Mouse (Mus musculus): ENCODE data around the gene Btnl1.

Gene Btnl1

DNA sequence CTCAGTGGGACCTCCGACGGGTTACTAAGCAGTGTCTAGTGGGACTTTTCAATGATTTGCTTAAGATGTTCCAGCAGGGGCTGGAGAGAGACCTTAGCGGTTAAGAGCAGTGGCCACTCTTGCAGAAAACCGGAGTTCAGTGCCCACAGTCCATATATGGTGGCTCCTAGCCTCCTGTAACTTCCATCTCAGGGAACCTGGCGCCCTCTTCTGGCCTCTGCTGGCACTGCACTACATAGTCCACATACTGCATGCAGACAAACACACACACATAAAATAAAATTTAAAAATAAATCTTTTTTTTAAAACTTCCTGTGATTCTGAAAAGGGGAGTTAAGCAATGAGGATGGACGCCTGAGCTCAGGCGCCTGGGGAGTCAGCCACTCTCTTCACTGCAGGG lies 6.3 kb downstream of the Btnl1 start:
- DNase-seq (ENCODE audit: extremely low spot score, low read depth, low spot score), result no peak

- no peak for DNase-seq (ENCODE audit: extremely low spot score, low read depth, low spot score)
Observed at GRCm38 (mm10) chr17:34384699-34385098, 7.8 kb downstream of the Btnl1 start.

DNA sequence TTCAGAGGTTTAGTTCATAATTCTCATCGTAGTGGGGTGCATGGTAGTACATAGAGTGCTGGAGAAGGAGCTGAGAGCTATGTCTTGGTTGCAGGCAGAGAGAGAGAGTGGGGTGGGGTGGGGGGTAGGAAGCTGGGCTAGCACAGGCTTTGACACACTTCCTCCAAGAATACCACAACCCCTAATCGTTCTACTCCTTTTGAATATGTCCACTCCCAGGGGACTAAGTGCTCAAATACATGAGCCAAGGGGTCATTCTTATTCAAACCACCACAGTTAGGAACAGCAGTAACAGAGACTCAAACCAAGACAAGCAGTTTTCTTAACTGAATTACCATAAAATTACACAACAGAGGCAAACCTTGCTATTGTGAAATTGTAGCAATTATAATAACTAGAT lies 9.7 kb downstream of the Btnl1 start:
- DNase-seq (ENCODE audit: extremely low spot score, low read depth, low spot score), result no peak

- no peak for DNase-seq (ENCODE audit: extremely low spot score, low read depth, low spot score)
Observed at GRCm38 (mm10) chr17:34388513-34388912, 11.6 kb downstream of the Btnl1 start.

DNA sequence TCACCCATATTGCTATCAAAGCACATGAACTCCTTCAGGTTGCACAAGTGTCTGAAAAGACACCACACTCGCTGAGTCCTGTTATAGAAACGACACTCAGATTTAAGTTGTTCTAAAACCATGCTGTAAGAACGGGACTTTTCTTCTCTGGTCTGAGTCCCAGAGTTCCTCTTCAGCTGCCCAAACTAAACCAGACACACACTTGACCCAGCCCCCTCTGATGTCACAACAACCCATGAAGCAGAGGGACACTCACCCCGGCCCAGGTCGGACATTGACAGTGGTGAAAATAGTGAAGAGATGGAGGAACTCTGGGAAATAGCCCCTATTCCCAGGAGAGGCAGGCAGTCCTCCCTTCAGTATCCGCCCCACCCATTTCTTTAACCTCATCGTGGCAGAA lies 14.6 kb downstream of the Btnl1 start:
- no peak for DNase-seq (ENCODE audit: extremely low spot score, low read depth, low spot score)

DNA sequence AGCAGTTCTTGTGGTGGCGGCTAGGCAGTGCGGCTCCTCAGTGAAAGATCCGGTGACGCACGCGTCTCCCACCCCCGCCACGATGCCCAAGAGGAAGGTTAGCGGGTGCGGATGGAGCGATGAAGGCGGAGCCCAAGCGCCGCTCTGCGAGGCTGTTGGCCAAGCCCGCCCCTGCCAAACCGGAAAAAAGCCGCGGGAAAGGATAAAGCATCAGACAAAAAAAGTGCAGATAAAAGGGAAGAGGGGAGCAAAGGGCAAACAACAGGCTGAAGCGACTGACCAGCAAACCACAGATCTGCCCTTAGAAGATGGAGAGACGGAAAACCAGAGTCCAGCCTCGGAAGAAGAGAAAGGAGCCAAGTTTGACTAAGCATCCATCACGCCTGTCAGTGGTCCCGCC lies 15.4 kb downstream of the Btnl1 start:
- DNase-seq (ENCODE audit: extremely low spot score, low read depth, low spot score), result no peak

- no peak for DNase-seq (ENCODE audit: extremely low spot score, low read depth, low spot score)
Observed at GRCm38 (mm10) chr17:34397357-34397756, 20.4 kb downstream of the Btnl1 start.

- peak; percentile 89 for DNase-seq (ENCODE audit: extremely low spot score, low read depth, low spot score)
Observed at GRCm38 (mm10) chr17:34398058-34398710, 21.3 kb downstream of the Btnl1 start.

DNA sequence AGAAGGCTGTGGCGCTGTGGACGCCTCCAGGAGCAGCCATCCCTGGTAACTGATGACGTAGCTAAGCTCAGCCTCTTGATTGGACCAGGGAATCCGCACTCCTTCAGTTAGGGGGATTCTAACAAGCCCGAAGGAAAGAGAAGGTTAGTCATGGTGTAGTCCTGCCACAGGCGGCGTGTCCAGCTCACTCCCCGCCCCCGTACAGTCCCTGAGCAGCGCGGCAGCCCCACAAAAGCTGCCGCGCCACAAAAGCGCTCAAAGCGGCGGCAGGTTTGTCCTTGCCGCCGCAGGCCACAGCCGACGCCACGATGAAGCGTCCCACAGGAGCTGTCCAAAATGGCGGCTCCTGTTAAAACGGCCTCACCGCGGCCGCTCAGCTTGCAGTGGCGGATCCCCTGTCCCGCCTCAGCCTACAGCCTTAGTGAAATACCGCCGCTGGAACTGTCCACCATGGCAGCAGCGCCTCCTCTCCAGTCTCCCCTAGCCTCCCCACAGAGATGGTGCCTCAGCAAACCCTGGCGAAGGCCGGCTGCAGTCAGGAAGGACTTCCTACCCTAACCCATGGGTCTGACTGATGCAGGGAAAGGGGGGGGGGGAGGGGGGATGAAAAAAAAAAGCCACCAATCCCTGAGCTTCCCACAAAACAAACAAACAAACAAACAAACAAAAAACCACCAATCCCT lies 21.9 kb downstream of the Btnl1 start, which contains the start of gene BC051142:
Gene BC051142, plus strand, starts transcription at position 110 of the 683 bp plus-strand sequence.
- peak; percentile 88 for DNase-seq (ENCODE audit: extremely low spot score, low read depth, low spot score)

GRCm38 (mm10) chr17:34399394-34399715 lies 22.4 kb downstream of the Btnl1 start:
- no peak for DNase-seq (ENCODE audit: extremely low spot score, low read depth, low spot score)

DNA sequence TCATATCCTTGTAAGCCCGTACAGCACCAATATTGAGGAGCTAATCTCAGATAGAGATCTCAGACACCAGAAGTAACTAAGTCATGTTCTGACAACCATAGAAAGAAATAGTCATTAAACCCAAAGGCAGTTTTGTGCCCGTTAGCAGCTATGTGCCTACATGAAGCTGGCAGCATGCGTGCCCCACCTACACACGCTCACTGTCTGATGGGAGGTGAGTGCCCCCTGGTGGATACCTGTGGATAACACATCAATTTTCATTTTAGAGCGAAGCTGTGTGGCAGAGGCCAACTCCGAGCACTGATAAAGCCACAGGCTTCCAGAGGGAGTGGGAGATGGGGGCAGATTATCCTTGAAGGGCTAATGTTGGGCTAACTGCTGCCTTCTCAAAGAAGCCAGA lies 34.2 kb downstream of the Btnl1 start:
- no peak for DNase-seq (ENCODE audit: extremely low spot score, low read depth, low spot score)

DNA sequence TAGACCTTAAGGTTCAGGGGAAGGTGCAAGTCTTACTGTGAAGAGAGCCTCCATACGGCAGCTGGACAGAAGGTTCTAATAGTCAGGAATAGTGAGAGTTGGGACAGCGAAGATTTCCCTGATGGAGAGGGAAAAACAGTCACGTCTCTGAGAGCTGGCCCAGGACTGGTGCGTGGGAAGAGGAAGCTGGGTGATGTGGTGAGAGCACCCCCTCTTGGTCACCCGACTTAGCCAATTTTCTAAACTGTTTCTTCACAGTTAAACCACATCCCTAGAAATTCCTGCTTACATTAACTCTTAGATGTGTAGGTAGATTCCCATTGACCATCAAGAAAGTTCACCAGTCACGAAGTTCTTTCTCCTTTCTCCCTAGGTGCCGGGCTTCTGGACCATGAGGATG lies 43.1 kb downstream of the Btnl1 start:
- DNase-seq (ENCODE audit: extremely low spot score, low read depth, low spot score), result no peak

DNA sequence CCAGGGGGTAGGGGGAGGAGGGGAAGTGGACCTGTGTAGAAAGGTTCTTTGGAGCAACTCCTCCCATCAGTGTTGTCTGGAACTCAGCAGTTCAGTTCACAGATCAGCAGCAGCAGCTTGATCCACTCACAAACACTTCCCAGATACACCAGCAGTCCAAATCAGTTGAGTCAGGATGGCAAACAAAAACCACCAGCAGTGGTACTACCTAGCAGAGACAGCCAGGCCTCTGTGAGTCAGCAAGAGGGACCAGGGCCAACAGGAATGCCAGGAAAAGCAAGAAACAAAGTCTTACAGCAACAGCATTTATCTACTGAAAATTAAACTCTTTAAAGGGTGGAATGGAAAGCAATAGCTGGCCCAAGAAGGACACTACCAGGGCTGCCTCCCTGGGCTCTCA lies 50.7 kb downstream of the Btnl1 start:
- DNase-seq (ENCODE audit: extremely low spot score, low read depth, low spot score), result no peak
